23 mouse cellular contexts compared by ENCODE assay signal in genomic region chr19:53764688-53765478, GRCm38 (mm10).
DNase-seq lines count a peak whose midpoint lies in the region; TF ChIP-seq lines count a peak whose summit lies in the region.
"Had no signal": no experiment of that assay in that cellular context is flagged by ENCODE, and none has a peak within 500 bp of the region (broad histone marks: within the 10 kb centered on the region; RNA-seq: fewer than 3 reads in every experiment).

No protein-coding gene starts in this region.

- peaks cover 2% of the 10 kb centered on the region for H3K4me1 ChIP-seq in ES-Bruce4 (ENCODE audit: control insufficient read depth, insufficient read depth, low read length)
- H3K4me1 ChIP-seq: embryonic facial prominence, embryonic 10.5 days; embryonic facial prominence, embryonic 12.5 days; forebrain, embryonic 13.5 days had no signal

- H3K27ac ChIP-seq in ES-Bruce4 (ENCODE audit: insufficient read depth, low read length), result peak overlapping the region; percentile 45; the same call in 1 of the 2 replicates
- H3K27ac ChIP-seq: embryonic facial prominence, embryonic 10.5 days; embryonic facial prominence, embryonic 12.5 days; forebrain, embryonic 13.5 days; forebrain, embryonic 15.5 days had no signal

- TF ChIP-seq EP300 in ES-Bruce4 (IDR thresholded peaks at IDR 0.05; ENCODE audit: insufficient read depth, low read depth, low read length), result no peak

- H3K36me3 ChIP-seq in ES-Bruce4 (ENCODE audit: control insufficient read depth, insufficient read depth, low read length, poor library complexity, severe bottlenecking), result no peaks in the 10 kb centered on the region
- H3K36me3 ChIP-seq: embryonic facial prominence, embryonic 10.5 days; embryonic facial prominence, embryonic 12.5 days; forebrain, embryonic 15.5 days; G1E had no signal

- peaks cover 18% of the 10 kb centered on the region for H3K9me3 ChIP-seq in ES-Bruce4 (replicated peaks; ENCODE audit: control insufficient read depth, insufficient read depth, low read length, poor library complexity, severe bottlenecking)
- H3K9me3 ChIP-seq: embryonic facial prominence, embryonic 10.5 days; forebrain, embryonic 13.5 days; forebrain, embryonic 15.5 days had no signal

- H3K9ac ChIP-seq in ES-Bruce4 (ENCODE audit: low read depth, poor library complexity, severe bottlenecking), result no peak overlapping the region
- H3K9ac ChIP-seq: embryonic facial prominence, embryonic 12.5 days; forebrain, embryonic 13.5 days; forebrain, embryonic 15.5 days; forebrain, postnatal 0 days had no signal

- H3K27me3 ChIP-seq in ES-Bruce4 (ENCODE audit: control insufficient read depth, insufficient read depth, low read length, poor library complexity, severe bottlenecking), result no peaks in the 10 kb centered on the region
- H3K27me3 ChIP-seq: CH12.LX; embryonic facial prominence, embryonic 12.5 days; forebrain, embryonic 13.5 days; forebrain, embryonic 15.5 days had no signal

- TF ChIP-seq CTCF in ES-Bruce4 (IDR thresholded peaks at IDR 0.05; ENCODE audit: low read depth, low read length), result no peak

- peak; percentile 74 for DNase-seq in heart, adult 11 months
- DNase-seq in heart, adult 18-20 months, result no peak
- DNase-seq in R1 (ENCODE audit: low read depth, low spot score) (peak; percentile 92), MN1 (ENCODE audit: low spot score) (no peak)
- DNase-seq in testis, postnatal 14 days (ENCODE audit: low spot score), result no peak
- DNase-seq: adrenal gland, adult 2 months; adrenal gland, postnatal 10 days; adrenal gland, postnatal 25 days; B cell, adult 2 months; cerebellum, adult 11 months; cerebellum, adult 18-20 months; cerebellum, adult 8-10 months; cerebellum, adult 9-11 months; cerebellum, postnatal 14 days; cerebellum, postnatal 36 days; forebrain, postnatal 0 days had no signal

- no peak for TF ChIP-seq POLR2A in ES-Bruce4 (IDR thresholded peaks at IDR 0.05; ENCODE audit: insufficient read depth, low read length)

- no peak overlapping the region for H3K4me3 ChIP-seq in ES-Bruce4 (ENCODE audit: low read depth, low read length)
- H3K4me3 ChIP-seq: embryonic facial prominence, embryonic 10.5 days; embryonic facial prominence, embryonic 12.5 days; forebrain, embryonic 13.5 days; forebrain, embryonic 15.5 days had no signal

Comparison
In these comparisons a context has a peak if more than half of its experiments do, and no peak if none do; other contexts are left out.
1. DNase-seq: peak in heart, adult 11 months (single experiment) and R1 (single experiment); none in heart, adult 18-20 months (0 of 2), testis, postnatal 14 days (single experiment) and MN1 (single experiment).